Mouse (Mus musculus) erythroblast, embryonic 14.5 days (primary cell): ENCODE measurements around the gene Adsl.

Experiments
- GATA1 ChIP-seq: IDR thresholded peaks from 2 replicates; pipeline ENCODE4 v1.6.1; 2012; ENCODE audit warnings: low read length, inconsistent platforms, mixed read lengths
- TAL1 ChIP-seq: IDR thresholded peaks from 3 replicates; pipeline ENCODE4 v1.6.1; 2012; ENCODE audit warnings: low read length, inconsistent platforms, mixed read lengths

DNA sequence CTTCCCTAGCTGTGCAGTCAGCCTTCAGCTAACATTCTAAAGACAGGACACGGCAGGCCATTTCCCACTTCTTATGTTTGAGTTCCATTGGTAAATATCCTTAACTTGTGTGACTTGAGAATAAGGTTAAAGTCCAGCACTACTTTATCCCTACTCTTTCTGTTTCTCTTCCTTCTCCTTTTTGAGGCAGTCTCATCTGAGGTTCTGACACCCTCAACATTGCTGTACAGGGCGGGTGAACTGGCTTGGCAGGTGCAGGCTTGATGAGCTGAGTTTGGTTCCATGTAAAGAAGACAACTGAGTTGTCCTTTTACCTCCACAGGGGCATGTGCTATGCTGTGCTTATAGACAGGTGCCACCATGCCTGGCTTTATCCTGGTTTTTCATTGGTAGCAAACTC lies 35.0 kb downstream of the Adsl start:
- TF ChIP-seq TAL1 (no peak), GATA1 (no peak)
